Mouse (Mus musculus) cerebellum, postnatal 4 days (tissue): Measurements from ENCODE around the gene Slc41a2.
A peak's percentile ranks its signal among the peaks of the same experiment; 100 is the strongest.
"Not testable (repeated sequence)": the region's sequence is repeated elsewhere in the genome, so short reads cannot be mapped to it uniquely, and the experiment has no call there.

ENCODE experiments used
- DNase-seq, 2 experiments: peaks; one replicate each; pipeline ENCODE4 v3.0.0; 2022; ENCODE audit warnings: low spot score in 2 of 2, mixed read lengths in 1 of 2

Slc41a2 gene

GRCm38 (mm10) chr10:83337159-83337951, at the start of gene Slc41a2:
Gene Slc41a2 (minus strand): TSS chr10:83337882.
- DNase-seq, result peak; percentile 38 to 64

DNA sequence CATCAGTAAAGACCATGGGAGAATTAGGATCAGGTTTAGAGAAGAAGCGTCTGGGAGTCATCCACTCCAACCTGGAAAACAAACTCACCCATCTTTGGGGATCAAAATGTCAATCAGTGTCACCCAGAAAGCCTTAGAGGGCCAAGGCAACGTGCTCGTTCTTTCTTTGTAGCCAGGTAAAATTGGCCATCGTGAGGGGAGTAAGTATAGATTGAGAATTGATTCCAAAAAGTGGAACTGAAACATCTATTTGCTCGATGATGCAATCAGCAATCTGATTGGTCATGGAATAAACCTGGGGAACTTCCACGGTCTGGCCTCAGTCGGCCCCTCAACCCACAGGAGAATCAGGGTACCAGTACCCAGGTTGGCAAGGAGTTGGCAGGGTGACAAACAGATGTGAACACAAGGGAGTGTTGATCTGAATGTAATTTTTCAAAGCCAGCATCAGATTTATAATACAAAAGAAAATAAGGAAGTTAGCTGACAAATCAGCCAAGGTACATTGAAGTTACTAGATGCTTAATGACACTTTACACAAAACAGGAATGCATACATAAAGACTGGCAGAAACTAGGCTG, 47.7 kb upstream of the Slc41a2 start:
- DNase-seq, result no peak

DNA sequence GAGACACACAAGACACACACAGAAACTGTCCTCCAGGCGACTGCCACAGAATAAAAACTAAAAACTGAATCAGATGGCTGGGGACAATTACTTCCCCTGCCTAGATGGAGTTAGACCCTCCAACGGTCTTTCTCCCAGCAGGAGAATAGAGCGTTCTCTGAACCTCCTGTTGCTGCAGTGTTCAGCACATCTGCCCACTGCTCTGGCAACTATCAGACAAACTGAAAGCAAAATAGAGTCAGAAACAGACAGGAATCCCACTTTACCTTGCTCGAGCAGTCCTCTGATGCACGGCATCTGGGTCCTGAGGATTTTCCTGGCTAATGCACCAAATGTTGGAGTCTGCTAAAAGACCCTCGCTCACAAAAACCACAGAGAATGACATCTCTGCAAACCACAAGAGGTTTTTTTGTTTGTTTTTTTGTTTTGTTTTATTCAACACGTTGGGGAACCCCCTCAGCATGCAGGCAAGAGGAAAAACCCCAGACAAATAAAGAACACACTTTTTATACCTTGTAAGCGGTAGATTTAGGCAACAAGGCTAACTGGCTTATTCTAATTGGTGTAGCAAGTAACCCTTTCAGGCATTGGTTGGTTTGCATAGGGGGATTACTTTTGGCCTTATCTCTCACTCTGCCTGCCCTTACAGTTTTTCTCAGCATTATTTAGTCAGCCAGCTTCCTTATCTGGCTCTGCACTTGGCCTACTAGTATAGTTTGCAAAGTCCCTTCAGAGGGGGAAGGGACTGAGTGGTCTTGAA, 47.0 kb upstream of the Slc41a2 start:
- no peak for DNase-seq

DNA sequence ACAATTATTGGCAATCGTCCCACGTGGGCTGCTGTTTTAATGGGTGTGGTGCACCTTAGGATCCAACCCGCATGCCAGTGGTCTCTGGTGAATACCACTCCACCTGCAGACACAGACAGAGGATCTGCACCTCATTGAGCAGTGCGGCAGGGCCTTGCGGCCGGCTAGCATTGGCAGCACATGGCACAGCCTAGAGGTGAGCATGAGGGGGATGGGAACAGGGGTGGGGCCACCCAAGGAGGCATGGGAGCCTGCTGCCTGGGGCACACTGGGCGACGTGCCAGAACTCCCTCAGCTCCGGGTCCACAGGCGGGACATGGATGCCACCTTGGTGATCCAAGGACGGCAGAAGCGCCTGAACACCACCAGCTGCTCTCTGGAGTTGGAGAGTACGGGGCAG, 46.2 kb upstream of the Slc41a2 start:
- DNase-seq, result no peak

GRCm38 (mm10) chr10:83382988-83383387, 45.3 kb upstream of the Slc41a2 start:
- no peak for DNase-seq

GRCm38 (mm10) chr10:83382528-83382927, 44.8 kb upstream of the Slc41a2 start:
- no peak for DNase-seq

- DNase-seq, result no peak
Measured at GRCm38 (mm10) chr10:83380501-83380900, 42.8 kb upstream of the Slc41a2 start.

DNA sequence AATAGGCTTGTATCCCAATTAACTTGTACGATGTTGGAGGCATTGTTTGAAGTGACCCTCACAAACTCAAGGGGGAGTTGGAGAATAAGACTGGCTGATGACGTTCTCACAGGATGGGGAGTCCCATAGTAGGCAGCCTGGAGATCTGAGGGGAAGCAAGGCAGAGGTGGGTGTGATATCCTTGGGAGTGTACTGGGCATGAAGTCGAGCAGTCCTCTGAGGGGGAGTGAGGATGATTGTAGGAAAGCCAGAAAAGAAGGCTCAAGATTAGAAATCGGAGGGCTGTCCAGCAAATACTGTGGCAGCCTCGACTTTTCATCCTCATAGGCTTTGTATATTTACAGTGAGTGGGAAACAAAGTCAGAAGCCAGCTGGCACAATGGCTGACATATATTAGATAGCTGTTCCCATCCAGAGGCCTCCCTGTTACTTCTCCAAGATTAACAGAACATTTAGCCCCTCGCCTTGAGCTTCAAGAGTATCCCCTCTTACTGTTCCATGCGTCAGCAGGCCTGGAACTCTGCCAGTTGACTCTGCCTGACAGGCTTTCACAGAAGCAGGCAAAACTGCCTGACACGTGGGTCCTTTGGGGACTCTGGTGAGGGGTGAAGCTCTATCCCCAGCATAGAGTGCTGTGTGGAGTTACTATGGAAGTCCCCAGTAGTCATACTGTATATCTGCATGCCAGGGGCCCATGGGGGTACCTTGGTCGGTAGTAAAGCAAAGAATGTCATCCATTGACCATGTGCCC, 40.6 kb upstream of the Slc41a2 start:
- DNase-seq, result peak in 1 of 2 experiments; percentile 19

DNA sequence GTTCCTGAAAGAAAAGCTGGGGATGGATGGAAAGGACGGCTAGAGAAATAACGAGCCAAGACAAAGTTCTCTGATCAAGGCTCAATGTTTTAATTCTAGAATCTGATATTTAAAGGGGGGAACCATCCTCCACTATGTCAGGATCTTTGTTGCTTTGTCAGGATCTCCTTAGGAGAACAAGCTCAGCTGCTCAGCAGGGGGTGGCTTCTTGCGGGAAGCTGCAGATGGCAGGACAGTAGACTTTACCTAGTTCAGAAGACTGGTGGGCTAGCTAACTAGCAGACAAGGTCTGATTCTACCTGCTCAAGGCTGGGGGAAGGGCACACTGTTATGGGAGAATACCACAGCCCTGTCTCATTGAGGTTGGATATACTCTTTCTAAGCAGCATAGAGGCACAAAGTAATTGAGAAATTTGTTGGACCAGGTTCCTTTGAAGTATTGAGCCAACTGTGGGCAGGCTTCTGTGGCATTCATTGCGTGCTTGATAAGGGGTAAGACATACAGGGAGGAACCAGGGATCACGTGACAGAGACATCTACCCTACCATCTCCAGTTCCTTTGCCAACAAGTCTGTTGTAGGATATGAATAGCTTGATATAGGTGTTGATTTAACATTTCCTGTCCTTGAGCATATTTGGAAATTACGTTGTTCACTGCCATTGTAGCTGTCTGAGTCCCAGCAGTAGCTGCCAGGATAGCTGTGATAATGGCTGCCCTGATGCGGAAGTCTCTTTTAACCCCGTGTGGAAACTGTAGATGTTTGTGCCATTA, 39.4 kb upstream of the Slc41a2 start:
- DNase-seq, result no peak

GRCm38 (mm10) chr10:83375458-83375857, 37.8 kb upstream of the Slc41a2 start:
- not testable (repeated sequence) for DNase-seq

- DNase-seq, result no peak
Measured at GRCm38 (mm10) chr10:83374045-83374656, 36.5 kb upstream of the Slc41a2 start.

- DNase-seq, result no peak
Measured at GRCm38 (mm10) chr10:83368918-83369317, 31.2 kb upstream of the Slc41a2 start.

- no peak for DNase-seq
Measured at GRCm38 (mm10) chr10:83363451-83363850, 25.8 kb upstream of the Slc41a2 start.

DNA sequence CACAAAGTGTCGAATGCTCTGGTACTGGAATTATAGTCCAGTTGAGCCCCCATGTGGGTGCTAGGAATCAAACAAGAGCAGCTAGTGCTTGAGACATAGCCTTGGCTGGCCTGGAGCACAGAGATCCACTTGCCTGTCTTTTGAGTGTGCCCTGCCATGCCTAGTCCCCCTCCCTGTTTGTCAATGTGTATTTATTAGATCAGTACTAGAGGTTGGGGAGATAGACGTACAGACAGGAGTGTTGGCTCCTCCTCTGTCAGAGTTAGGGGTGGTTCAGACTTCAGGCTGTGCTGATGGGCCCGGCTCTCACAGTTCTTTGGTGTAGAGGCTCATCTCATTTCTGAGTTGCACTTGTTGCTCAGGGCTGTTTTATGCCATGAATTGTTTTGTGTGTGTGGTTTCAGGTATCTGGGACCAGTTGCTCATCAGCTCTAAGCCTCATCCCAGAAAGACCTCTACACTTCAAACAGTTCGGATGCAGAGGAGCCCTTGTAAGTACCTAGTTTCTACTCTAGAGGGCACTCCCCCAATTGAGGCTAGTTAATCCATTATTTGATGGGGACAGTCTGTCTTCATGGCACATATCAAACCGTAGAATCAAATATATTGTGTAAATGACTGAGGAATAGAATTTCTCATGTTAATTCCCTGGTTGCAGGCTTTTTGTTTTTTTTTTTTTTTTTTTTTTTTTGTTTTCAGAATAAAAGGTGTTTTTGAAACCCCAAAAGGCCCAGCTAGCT, 24.1 kb upstream of the Slc41a2 start:
- peak in 1 of 2 experiments; percentile 18 for DNase-seq

- DNase-seq, result no peak
Measured at GRCm38 (mm10) chr10:83360356-83360755, 22.7 kb upstream of the Slc41a2 start.

GRCm38 (mm10) chr10:83359956-83360355, 22.3 kb upstream of the Slc41a2 start, which contains the start of gene D10Wsu102e:
Gene D10Wsu102e (plus strand): TSS chr10:83360221.
- peak; percentile 87 to 93 for DNase-seq

DNA sequence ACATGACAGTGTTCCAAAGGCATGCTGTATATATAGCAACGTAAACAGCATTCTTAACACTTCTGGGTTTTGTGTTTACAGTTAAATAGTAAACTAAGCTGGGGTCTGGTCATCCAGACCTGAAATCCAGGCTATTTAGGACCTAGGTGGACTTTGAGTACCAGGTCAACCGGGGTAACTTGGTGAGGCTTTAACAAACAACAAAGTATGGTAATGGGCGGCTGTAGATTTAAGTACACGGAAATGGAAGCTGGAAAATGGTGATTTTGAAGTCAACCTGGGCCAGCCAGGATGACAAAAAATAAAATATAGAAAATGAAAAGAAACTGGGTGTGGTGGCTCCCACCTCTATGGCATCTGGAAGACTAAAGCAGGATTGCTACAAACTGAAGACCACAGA, 21.8 kb upstream of the Slc41a2 start:
- DNase-seq, result no peak

DNA sequence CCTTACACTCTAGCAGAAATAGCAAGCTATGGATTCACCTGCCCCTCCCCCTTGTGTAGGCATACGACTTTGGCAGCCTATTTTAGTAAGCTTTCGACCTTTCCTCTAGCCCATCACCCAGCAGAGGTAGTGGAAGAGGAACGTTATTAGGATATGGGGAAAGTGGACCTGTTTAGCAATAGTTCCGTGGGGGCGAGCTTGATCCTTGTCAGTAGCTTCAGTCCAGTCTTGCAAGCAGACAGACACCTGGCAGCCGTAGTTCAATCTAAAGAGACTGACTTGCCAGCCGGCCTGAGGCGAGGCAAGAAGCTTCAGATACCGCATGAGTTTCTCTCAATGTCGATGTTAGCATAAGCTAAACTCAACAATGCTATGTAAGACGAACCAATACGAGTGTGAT, 18.7 kb upstream of the Slc41a2 start:
- DNase-seq, result no peak

DNA sequence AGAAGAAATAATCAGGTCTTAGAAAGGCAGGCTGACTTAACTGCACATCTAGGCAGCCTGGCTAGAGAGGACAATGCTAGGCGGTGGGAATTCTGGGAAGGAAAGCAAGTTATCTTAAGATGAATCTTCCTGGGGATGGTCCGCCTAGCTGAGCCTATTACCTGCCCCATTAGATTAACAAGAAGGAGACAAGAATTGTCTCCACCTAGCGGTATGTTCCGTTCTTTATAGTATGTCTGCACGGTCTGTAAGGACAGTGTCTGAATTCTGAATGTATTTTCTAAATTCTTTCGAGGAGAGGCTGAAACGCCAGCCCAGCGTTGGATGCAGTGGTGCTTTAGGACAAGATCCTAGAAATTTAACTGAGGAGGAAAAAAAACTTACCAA, 16.6 kb upstream of the Slc41a2 start:
- DNase-seq, result no peak
